Comparison of ENCODE assay signal across 9 mouse cellular contexts in the genomic region with DNA sequence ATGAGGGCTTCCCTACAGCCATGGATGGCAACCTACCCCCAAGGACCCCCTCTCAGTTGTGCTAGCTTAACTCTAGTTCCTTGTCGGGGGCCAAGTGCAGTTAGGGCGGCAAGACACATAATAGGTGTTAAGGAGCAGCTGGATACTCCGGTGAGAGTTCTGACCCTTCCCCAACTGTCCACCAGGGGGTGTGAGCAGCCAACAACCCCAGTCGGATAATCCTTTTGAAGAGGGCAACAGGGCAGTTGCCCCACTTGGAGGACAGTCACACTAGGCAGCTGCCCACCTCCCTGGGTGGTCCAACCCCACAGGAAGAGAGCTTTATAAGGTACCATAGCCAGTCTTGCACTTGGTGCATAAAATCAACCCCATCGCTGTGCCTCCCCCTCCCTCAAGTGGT. TPM values are rescaled to one million over a fixed set of nuclear protein-coding genes. Genes with fewer than 3 reads are reported as not detected.
A peak's percentile ranks its signal among the peaks of the same experiment; 100 is the strongest.
DNase-seq lines count a peak whose midpoint lies in the region; TF ChIP-seq lines count a peak whose summit lies in the region.
"Had no signal": no experiment of that assay in that cellular context is flagged by ENCODE, and none has a peak within 500 bp of the region (broad histone marks: within the 10 kb centered on the region; RNA-seq: fewer than 3 reads in every experiment).

No protein-coding gene starts in this region.

- H3K36me3 ChIP-seq in splenic B cell, adult 2 months (ENCODE audit: control insufficient read depth, insufficient read depth, low read length, poor library complexity, severe bottlenecking), result no peaks in the 10 kb centered on the region

- peak; percentile 38 for DNase-seq in gastrocnemius, adult 2 months
- DNase-seq in gastrocnemius, postnatal 4 days (ENCODE audit: low spot score in 2 of 2), result no peak
- peak; percentile 17 for DNase-seq in urinary bladder, postnatal 25 days (ENCODE audit: low spot score)
- no peak for DNase-seq in urinary bladder, postnatal 4 days (ENCODE audit: low spot score in 2 of 2)
- peak; percentile 52 to 53 for DNase-seq in kidney, postnatal 4 days
- DNase-seq in splenic B cell, adult 2 months (ENCODE audit: low read depth, low spot score), result peak; percentile 24
- DNase-seq in left cerebral cortex, adult 18-20 months (ENCODE audit: low spot score in 2 of 2), result no peak
- DNase-seq in left cerebral cortex, adult 9 months (ENCODE audit: low spot score in 2 of 2), result no peak

- H3K27me3 ChIP-seq in splenic B cell, adult 2 months (ENCODE audit: control insufficient read depth, insufficient read depth, low read length, poor library complexity, severe bottlenecking), result no peaks in the 10 kb centered on the region

- no peak overlapping the region for H3K4me3 ChIP-seq in gastrocnemius, adult 2 months

- no peak overlapping the region for H3K27ac ChIP-seq in gastrocnemius, adult 2 months

- intact Hi-C loops in gastrocnemius, adult 2 months (cut with DNase I), result loop anchor here (5.0 kb wide), 1 partner anchor 82 kb away; no protein-coding TSS in a partner anchor

- peak; percentile 60 for TF ChIP-seq CTCF in gastrocnemius, adult 2 months (IDR thresholded peaks at IDR 0.05)

RNA-seq across cellular contexts. Expression of a gene that starts 46.2 kb away (rescaled TPM):
- total RNA-seq in gastrocnemius, adult 2 months (2021), result not detected
- total RNA-seq in gastrocnemius, postnatal 4 days (2021), result not detected
- total RNA-seq in left cerebral cortex, adult 18-20 months (2021), result under 1 TPM; 0.33 to 0.49 TPM
- total RNA-seq: adrenal gland, adult 18-20 months had no signal

Comparison
In these comparisons a context has a peak if more than half of its experiments do, and no peak if none do; other contexts are left out.
1. DNase-seq: peak in gastrocnemius, adult 2 months (single experiment), urinary bladder, postnatal 25 days (single experiment), kidney, postnatal 4 days (2 of 2) and splenic B cell, adult 2 months (single experiment); none in gastrocnemius, postnatal 4 days (0 of 2), urinary bladder, postnatal 4 days (0 of 2), left cerebral cortex, adult 18-20 months (0 of 2) and left cerebral cortex, adult 9 months (0 of 2).